Mouse (Mus musculus) midbrain, embryonic 16.5 days (tissue): ENCODE data around the gene Erc2. TPM values are rescaled to one million over a fixed set of nuclear protein-coding genes. Genes with fewer than 3 reads are reported as not detected.

Experiments
- ATAC-seq: fragments of 200-750 bp; cut with Nextera tagmentation; 2 replicates; pipeline ENCODE4 v1.8.0; 2017; ENCODE audit warnings: moderate TSS enrichment
- H3K27ac ChIP-seq: fragments of 300-500 bp; sonication (generic); 2 replicates; pipeline ENCODE4 v1.5.1; 2014; ENCODE audit warnings: mild to moderate bottlenecking, low read length, mixed read lengths
- H3K27me3 ChIP-seq: fragments of 300-500 bp; sonication (generic); 2 replicates; pipeline ENCODE4 v1.6.1; 2014; ENCODE audit warnings: low read depth, low read length, mixed read lengths; ENCODE audit not compliant: control insufficient read depth, insufficient read depth
- H3K36me3 ChIP-seq: fragments of 300-500 bp; sonication (generic); 2 replicates; pipeline ENCODE4 v1.6.1; 2014; ENCODE audit warnings: mild to moderate bottlenecking, low read length, moderate library complexity, mixed read lengths; ENCODE audit not compliant: control insufficient read depth, insufficient read depth
- H3K4me1 ChIP-seq: fragments of 300-500 bp; sonication (generic); 2 replicates; pipeline ENCODE4 v1.6.1; 2014; ENCODE audit warnings: mild to moderate bottlenecking, low read length, mixed read lengths; ENCODE audit not compliant: control insufficient read depth, insufficient read depth
- H3K4me2 ChIP-seq: fragments of 300-500 bp; sonication (generic); 2 replicates; pipeline ENCODE4 v1.6.1; 2014; ENCODE audit warnings: mild to moderate bottlenecking, low read length, mixed read lengths
- H3K4me3 ChIP-seq: fragments of 300-500 bp; sonication (generic); 2 replicates; pipeline ENCODE4 v1.5.1; 2014; ENCODE audit warnings: low read depth, mild to moderate bottlenecking, low read length, moderate library complexity, mixed read lengths
- H3K9ac ChIP-seq: fragments of 300-500 bp; sonication (generic); 2 replicates; pipeline ENCODE4 v1.6.1; 2014; ENCODE audit warnings: low read depth, low read length, mixed read lengths
- H3K9me3 ChIP-seq: fragments of 300-500 bp; sonication (generic); replicated peaks from 2 replicates; pipeline ENCODE4 v1.6.1; 2014; ENCODE audit warnings: mild to moderate bottlenecking, low read length, mixed read lengths; ENCODE audit not compliant: control insufficient read depth, poor library complexity, severe bottlenecking
- WGBS: fragments of 180-500 bp; shearing (Covaris S2); extraction: QIAGEN DNeasy Blood & Tissue Kit; methylation state at CpG from one replicate; pipeline ENCODE4 v1.1.7; 2014; 5-methylcytosine and 5-hydroxymethylcytosine counted together
- polyA plus RNA-seq: library from polyadenylated mRNA; unstranded; fragments of >200 nt; fragmentation: Nextera tagmentation; extraction: Ambion mirVana; gene quantifications from 2 replicates; pipeline ENCODE4 v1.2.1, GENCODE M21; 2015

The Erc2 gene
- polyA plus RNA-seq, 1 experiment from 2014 or later = 94.2 TPM

DNA sequence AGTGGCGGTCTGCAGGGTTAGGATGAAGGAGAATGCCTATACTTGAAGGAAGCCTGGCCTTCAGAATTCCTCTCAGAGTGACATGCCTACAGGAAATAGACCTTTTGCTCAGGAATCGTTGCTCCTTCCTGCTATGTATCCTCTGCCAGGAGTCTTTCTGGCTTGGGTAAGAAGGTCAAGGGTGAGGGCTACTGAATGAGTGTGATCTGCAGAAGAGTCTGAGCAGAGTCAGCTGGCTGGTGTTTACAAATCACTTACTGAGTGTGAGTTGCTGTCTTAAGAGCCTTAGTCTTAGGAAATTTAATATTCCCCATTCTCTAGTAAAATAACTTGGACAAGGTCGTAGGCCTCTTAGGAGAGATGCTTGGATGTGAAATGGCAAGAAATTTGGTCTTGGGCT, 450.3 kb downstream of the Erc2 start:
- H3K27me3 ChIP-seq = no peaks in the 10 kb centered on the region
- no peak overlapping the region for H3K4me3 ChIP-seq
- no peaks in the 10 kb centered on the region for H3K9me3 ChIP-seq
- no peak overlapping the region for H3K27ac ChIP-seq
- H3K36me3 ChIP-seq = no peaks in the 10 kb centered on the region; the same call in 1 of the 2 replicates
- ATAC-seq = no peak
- no peak overlapping the region for H3K4me2 ChIP-seq
- 87% methylated on average over 3 of the region's 3 CpGs for WGBS
- no peaks in the 10 kb centered on the region for H3K4me1 ChIP-seq
- no peak overlapping the region for H3K9ac ChIP-seq

DNA sequence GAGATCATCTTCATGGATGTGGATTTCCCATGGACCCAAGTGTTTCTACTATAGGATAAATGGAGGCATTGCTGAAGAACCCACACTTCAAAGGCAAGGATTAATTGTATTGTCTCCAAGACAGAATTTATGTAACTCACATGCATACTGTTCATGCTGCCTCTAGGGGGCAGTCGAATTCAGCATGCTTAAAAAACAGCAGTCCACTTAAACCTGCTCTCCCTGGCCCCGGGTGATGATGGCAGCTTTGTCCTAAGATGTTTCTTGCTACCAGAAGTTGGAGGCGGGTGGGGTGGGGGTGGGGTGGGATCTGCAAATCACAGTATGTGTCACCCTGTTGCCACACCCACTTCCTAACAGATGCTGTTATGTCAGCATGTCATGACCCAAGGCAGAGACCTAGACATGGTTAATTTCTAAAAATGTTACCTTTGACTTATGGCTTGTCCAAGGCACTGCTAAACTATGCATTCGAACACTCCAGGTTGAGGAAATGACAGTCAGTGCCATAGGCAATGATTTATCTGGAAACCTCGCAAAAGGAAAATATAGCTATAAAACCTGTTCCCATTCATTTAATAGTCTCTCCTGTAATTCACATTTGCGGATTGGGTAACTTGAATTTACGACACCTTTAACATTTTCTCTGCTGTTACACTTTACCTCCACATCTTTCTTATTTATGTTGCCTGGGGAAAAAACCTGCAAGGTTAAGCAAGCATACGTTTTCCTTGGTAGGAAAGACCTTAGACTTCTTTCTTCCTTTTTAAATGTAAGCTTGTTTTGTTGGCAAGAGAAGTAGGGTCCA, 467.6 kb downstream of the Erc2 start:
- no peak for ATAC-seq
- 0 out of 2 replicates have a peak, but pooled peaks cover 1% of the 10 kb centered on the region for H3K36me3 ChIP-seq
- no peak overlapping the region for H3K9ac ChIP-seq
- no peaks in the 10 kb centered on the region for H3K4me1 ChIP-seq
- H3K27me3 ChIP-seq = no peaks in the 10 kb centered on the region
- no peak overlapping the region for H3K4me3 ChIP-seq
- 66% methylated on average over 8 of the region's 8 CpGs for WGBS
- H3K9me3 ChIP-seq = no peaks in the 10 kb centered on the region
- H3K4me2 ChIP-seq = no peak overlapping the region
- H3K27ac ChIP-seq = no peak overlapping the region

DNA sequence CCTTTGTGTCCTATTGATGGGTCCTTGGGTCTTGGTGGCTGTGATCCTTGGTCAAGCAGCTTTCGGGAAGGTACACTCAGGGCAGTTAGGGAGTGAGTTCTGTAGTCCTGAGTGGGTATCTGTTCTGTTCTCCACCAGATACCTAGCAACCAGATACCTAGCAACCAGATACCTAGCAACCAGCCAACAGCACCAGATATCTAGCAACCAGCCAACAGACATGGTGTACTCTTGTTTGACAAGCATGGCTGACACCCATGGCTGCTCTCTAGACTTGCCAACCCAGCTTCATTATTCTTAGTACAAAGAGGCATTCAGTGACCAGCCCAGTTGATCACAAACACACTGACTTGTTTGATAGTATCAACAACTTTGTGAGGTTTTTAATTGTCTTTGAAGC, 469.1 kb downstream of the Erc2 start:
- no peak overlapping the region for H3K4me3 ChIP-seq
- no peak overlapping the region for H3K27ac ChIP-seq
- H3K4me1 ChIP-seq = no peaks in the 10 kb centered on the region
- 84% methylated on average over 1 of the region's 1 CpGs for WGBS
- H3K27me3 ChIP-seq = no peaks in the 10 kb centered on the region
- no peaks in the 10 kb centered on the region for H3K36me3 ChIP-seq
- H3K9ac ChIP-seq = no peak overlapping the region
- ATAC-seq = no peak
- H3K9me3 ChIP-seq = no peaks in the 10 kb centered on the region
- no peak overlapping the region for H3K4me2 ChIP-seq

DNA sequence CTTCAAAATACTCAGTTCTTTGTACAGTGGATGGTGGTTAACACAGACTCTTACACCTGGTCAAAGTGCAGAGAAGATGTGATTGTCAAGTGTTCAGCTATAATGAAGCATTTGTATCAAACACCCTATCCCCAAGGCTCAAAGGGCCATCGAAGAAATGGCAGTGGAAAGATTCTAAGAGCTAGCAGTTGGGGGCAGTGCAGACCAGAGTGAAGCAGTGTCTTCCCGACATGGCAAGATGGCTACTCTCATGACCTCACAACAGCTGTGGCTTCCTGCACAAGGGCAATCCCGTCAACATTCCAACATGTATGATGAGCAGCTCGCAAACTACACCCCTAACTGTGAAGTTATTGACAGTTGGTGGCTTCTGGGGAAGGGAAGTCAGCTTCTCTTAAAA, 471.0 kb downstream of the Erc2 start:
- H3K4me2 ChIP-seq = no peak overlapping the region
- H3K27me3 ChIP-seq = no peaks in the 10 kb centered on the region
- H3K4me3 ChIP-seq = no peak overlapping the region
- H3K27ac ChIP-seq = no peak overlapping the region
- no peaks in the 10 kb centered on the region for H3K9me3 ChIP-seq
- no peak overlapping the region for H3K9ac ChIP-seq
- no peaks in the 10 kb centered on the region for H3K36me3 ChIP-seq
- 74% methylated on average over 4 of the region's 4 CpGs for WGBS
- H3K4me1 ChIP-seq = no peaks in the 10 kb centered on the region
- ATAC-seq = no peak

DNA sequence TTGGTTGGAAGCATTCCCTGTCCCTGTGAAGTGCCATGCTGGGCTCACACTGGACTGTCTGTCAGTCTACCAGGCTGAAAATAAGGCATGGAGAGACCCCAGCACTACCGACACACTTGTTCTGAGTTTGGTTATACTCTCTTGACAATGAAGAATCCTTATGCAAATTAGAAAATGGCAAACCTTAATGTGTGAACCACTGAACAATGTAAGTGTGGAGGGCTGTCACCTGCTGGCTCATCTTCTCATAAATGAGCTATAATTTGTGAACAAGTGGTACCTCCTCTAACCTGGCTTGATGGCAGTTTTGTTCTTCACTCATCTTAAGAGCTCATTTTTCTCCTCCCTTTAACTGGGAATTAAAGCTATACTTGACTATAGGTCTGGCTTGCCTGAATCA, 471.7 kb downstream of the Erc2 start:
- Histone ChIP-seq H3K4me3 (no peak overlapping the region), H3K9me3 (no peaks in the 10 kb centered on the region), H3K27ac (no peak overlapping the region), H3K36me3 (no peaks in the 10 kb centered on the region), H3K9ac (no peak overlapping the region), H3K4me1 (no peaks in the 10 kb centered on the region), H3K27me3 (no peaks in the 10 kb centered on the region), H3K4me2 (no peak overlapping the region)
- 91% methylated on average over 1 of the region's 1 CpGs for WGBS
- no peak for ATAC-seq

DNA sequence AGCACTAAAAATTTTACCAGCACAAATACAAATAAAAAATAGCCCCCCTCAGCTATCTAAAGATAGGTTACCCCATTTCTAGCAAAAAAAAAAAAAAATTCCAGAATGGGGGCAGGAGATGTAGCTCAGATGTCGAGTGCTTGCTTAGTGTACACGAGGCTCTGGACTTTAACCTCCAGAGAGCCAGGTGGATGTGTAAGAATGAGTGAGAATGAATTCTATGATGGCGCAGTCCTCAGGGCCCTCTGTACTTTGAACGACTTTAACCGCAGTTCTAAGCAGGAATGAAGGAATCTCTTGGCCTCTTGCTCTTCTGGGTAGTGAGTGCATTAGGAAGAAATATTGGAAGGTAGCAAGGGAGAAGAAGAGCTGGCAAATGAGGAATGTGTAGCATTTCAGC, 476.9 kb downstream of the Erc2 start:
- Histone ChIP-seq H3K9me3 (no peaks in the 10 kb centered on the region), H3K27ac (no peak overlapping the region), H3K9ac (no peak overlapping the region), H3K4me1 (no peaks in the 10 kb centered on the region), H3K27me3 (no peaks in the 10 kb centered on the region), H3K4me2 (no peak overlapping the region), H3K4me3 (no peak overlapping the region), H3K36me3 (no peaks in the 10 kb centered on the region)
- 91% methylated on average over 5 of the region's 5 CpGs for WGBS
- no peak for ATAC-seq

DNA sequence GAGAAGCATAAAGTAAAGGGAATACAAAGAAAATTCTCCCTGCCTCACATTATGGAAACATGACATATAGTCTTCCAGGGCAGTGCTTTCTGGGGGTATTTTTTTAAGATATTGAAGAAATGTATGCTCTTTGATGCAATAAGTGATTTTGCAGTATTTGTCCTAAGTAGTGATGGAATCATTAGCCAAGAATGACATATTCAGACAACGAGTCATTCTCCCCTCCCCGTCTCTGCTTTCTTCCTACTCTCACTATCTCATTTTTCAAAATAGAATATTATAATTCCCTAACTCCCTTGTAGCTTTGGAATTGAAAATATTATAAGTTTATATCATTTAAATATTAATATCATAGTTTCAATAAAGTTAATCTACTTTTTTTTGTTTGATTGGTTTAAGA, 490.9 kb downstream of the Erc2 start:
- WGBS = 93% methylated on average over 2 of the region's 2 CpGs
- 0 out of 2 replicates have a peak, but pooled peaks cover 3% of the 10 kb centered on the region for H3K36me3 ChIP-seq
- ATAC-seq = no peak
- no peaks in the 10 kb centered on the region for H3K27me3 ChIP-seq
- no peak overlapping the region for H3K4me2 ChIP-seq
- H3K4me3 ChIP-seq = no peak overlapping the region
- H3K9ac ChIP-seq = no peak overlapping the region
- H3K9me3 ChIP-seq = no peaks in the 10 kb centered on the region
- no peaks in the 10 kb centered on the region for H3K4me1 ChIP-seq
- H3K27ac ChIP-seq = no peak overlapping the region

DNA sequence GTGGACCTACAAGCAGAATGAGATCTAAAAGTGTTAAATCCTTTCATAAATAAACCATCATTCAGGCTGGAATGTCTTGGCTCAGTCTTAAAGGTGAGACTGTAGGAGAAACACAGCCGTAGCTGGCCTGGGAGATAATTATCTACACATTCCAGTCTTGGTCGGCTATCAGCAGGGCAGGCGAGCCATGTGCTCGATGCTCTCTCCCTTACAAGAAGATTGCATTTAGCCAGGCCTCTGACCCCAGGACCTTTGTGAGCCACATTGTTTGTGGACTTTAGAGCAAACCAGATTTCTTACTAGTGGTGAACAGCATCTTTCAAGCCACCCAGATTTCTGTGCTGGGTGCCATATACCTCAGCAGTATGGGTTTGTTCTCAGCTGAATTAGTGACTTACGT, 498.6 kb downstream of the Erc2 start:
- Histone ChIP-seq H3K27ac (no peak overlapping the region), H3K9me3 (no peaks in the 10 kb centered on the region), H3K4me2 (no peak overlapping the region), H3K36me3 (no peaks in the 10 kb centered on the region), H3K27me3 (no peaks in the 10 kb centered on the region), H3K9ac (no peak overlapping the region), H3K4me1 (no peaks in the 10 kb centered on the region), H3K4me3 (no peak overlapping the region)
- ATAC-seq = no peak
- 68% methylated on average over 5 of the region's 5 CpGs for WGBS

DNA sequence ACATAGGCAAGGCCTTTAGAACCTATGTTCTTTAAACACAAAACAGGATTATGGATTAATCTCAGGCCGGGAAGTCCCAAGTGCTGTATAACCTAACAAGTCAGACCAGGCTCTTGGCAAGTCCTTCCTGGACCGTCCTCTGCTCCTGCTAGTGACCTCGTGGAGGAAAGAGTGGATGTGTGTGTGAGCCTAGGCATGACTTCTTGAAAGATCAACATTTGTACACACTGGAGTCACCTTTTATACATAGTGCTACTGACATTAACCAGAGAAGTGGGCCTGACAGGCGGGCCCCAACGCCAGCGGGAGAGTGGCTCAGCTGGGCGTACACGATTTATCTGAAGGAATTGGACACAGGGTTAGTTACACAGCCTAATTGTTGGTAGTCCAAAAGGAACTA, 504.6 kb downstream of the Erc2 start:
- no peaks in the 10 kb centered on the region for H3K36me3 ChIP-seq
- H3K27ac ChIP-seq = no peak overlapping the region
- ATAC-seq = no peak
- H3K4me3 ChIP-seq = no peak overlapping the region
- H3K27me3 ChIP-seq = no peaks in the 10 kb centered on the region
- H3K9ac ChIP-seq = no peak overlapping the region
- no peaks in the 10 kb centered on the region for H3K9me3 ChIP-seq
- H3K4me2 ChIP-seq = no peak overlapping the region
- 92% methylated on average over 8 of the region's 8 CpGs for WGBS
- H3K4me1 ChIP-seq = no peaks in the 10 kb centered on the region
